Mouse (Mus musculus) stomach, postnatal 0 days (tissue): ENCODE data around the gene Mmp15. TPM values are rescaled to one million over a fixed set of nuclear protein-coding genes. Genes with fewer than 3 reads are reported as not detected.

Experiments
- ATAC-seq: fragments of 200-750 bp; cut with Nextera tagmentation; 2 replicates; pipeline ENCODE4 v1.8.0; 2017; ENCODE audit not compliant: low FRiP score, low TSS enrichment
- DNase-seq: peaks from one replicate; pipeline ENCODE4 v3.0.0-alpha.2; 2016; ENCODE audit warnings: low spot score
- H3K27ac ChIP-seq: fragments of 300-500 bp; sonication (generic); replicated peaks from 2 replicates; pipeline ENCODE4 v1.5.1; 2014; ENCODE audit warnings: mild to moderate bottlenecking, control low read depth
- H3K27me3 ChIP-seq: fragments of 300-500 bp; sonication (generic); 2 replicates; pipeline ENCODE4 v1.6.1; 2014; ENCODE audit warnings: low read length; ENCODE audit not compliant: control insufficient read depth, insufficient read depth
- H3K36me3 ChIP-seq: fragments of 300-500 bp; sonication (generic); 2 replicates; pipeline ENCODE4 v1.6.1; 2014; ENCODE audit warnings: low read length, mixed read lengths; ENCODE audit not compliant: control insufficient read depth, insufficient read depth
- H3K4me1 ChIP-seq: fragments of 300-500 bp; sonication (generic); replicated peaks from 2 replicates; pipeline ENCODE4 v1.6.1; 2014; ENCODE audit warnings: antibody characterized with exemption; ENCODE audit not compliant: control insufficient read depth, insufficient read depth
- H3K4me2 ChIP-seq: fragments of 300-500 bp; sonication (generic); replicated peaks from 2 replicates; pipeline ENCODE4 v1.6.1; 2014; ENCODE audit warnings: low read depth, mild to moderate bottlenecking, control low read depth, moderate library complexity
- H3K4me3 ChIP-seq: fragments of 300-500 bp; sonication (generic); 2 replicates; pipeline ENCODE4 v1.5.1; 2014; ENCODE audit warnings: low read depth, low read length, control low read depth
- H3K9ac ChIP-seq: fragments of 300-500 bp; sonication (generic); 2 replicates; pipeline ENCODE4 v1.6.1; 2014; ENCODE audit warnings: mild to moderate bottlenecking, low read length, control low read depth, mixed read lengths
- H3K9me3 ChIP-seq: fragments of 300-500 bp; sonication (generic); 2 replicates; pipeline ENCODE4 v1.6.1; 2016; ENCODE audit warnings: low read length; ENCODE audit not compliant: control insufficient read depth
- CTCF ChIP-seq: IDR thresholded peaks from 2 replicates; pipeline ENCODE4 v1.5.1; 2016; ENCODE audit warnings: antibody characterized with exemption, low read depth, mild to moderate bottlenecking, moderate library complexity
- EP300 ChIP-seq: optimal IDR thresholded peaks from 2 replicates; pipeline ENCODE3; 2016; ENCODE audit warnings: antibody characterized with exemption
- WGBS: fragments of 180-500 bp; shearing (Covaris S2); extraction: QIAGEN DNeasy Blood & Tissue Kit; methylation state at CpG from one replicate; pipeline ENCODE4 v1.1.7; 2014; 5-methylcytosine and 5-hydroxymethylcytosine counted together
- polyA plus RNA-seq: library from polyadenylated mRNA; unstranded; fragments of >200 nt; fragmentation: Nextera tagmentation; extraction: Ambion mirVana; gene quantifications from 2 replicates; pipeline ENCODE4 v1.2.1, GENCODE M21; 2015

Mmp15 gene
- 19.0 and 21.7 TPM in 2 replicates for polyA plus RNA-seq

DNA sequence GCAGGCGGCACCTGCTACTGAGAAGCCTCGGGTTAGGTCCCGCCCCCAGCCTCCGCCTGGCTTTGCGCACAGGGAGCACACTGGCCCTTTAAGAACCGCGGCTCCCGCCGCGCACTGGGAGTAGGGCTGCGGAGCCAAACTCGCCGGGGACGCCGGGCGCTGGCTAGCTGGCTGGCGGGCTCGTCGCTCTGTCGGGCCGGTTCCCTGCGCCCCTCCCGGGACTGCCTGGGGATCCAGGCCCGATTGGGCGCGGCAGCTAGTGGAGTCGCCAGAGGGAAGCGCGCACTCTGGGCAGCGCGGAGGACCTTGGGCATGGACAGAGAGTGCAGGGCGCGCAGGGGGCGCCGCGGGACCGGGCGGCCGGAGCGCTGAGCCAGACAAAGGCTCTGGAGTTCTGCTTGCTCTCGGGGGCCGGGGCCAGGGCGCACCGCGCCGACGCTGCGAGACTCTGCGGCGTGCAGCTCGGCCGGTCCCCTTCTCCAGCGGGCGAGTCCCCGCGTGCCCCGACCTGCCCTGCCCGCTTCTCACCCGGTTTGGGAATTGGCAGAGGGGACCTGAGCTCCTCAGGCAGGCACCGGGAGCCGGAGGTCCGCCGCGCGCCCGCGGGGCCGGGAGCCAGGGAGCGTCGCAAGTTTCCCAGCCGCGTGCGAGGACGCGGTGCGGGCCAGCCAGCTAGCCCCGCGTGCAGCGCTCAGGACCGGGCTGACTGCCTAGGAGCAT lies at the start of gene Mmp15:
TSS of gene Mmp15 (plus strand) at position 118 of the 720 bp plus-strand sequence.
- H3K4me1 ChIP-seq: 0 out of 2 replicates have a peak, but pooled peaks cover 3% of the 10 kb centered on the region
- WGBS: under 1% methylated on average over 79 of the region's 80 CpGs
- H3K4me2 ChIP-seq: peak within 1 kb of the TSS; percentile 91
- H3K36me3 ChIP-seq: no peaks in the 10 kb centered on the region
- peak within 1 kb of the TSS; percentile 82 for H3K9ac ChIP-seq
- H3K27me3 ChIP-seq: no peaks in the 10 kb centered on the region
- ATAC-seq (peak; percentile 80), DNase-seq (peak; percentile 93)
- TF ChIP-seq EP300 (no peak), CTCF (peak; percentile 30; the same call in 1 of the 2 replicates)
- peak within 1 kb of the TSS; percentile 85 for H3K4me3 ChIP-seq
- H3K27ac ChIP-seq: peak within 1 kb of the TSS; percentile 90
- H3K9me3 ChIP-seq: no peaks in the 10 kb centered on the region

DNA sequence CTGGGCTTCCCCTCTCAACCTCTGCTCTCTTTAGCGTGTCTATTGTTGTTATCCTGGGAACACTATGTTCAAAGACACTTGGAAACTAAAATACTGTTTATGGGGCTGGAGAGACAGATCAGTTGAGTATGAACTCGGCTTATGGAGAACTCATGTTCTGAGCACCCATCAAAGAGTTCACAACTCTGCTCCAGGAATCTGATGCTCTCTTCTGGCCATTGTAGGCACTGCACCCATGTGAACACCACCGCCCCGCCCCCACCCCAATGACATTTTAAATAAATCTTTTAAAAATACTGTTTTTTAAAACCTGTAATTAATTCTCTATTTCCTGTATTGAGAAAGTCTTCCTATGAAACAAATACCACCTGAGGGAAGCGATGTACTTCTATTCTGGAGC lies 49.7 kb upstream of the Mmp15 start:
- TF ChIP-seq CTCF (peak; percentile 85), EP300 (no peak)
- Histone ChIP-seq H3K9ac (no peak overlapping the region), H3K4me2 (no peak overlapping the region), H3K4me3 (no peak overlapping the region), H3K27me3 (no peaks in the 10 kb centered on the region), H3K4me1 (no peaks in the 10 kb centered on the region), H3K9me3 (no peaks in the 10 kb centered on the region), H3K36me3 (no peaks in the 10 kb centered on the region), H3K27ac (no peak overlapping the region)
- WGBS: 25% methylated on average over 5 of the region's 5 CpGs
- DNase-seq (peak; percentile 57), ATAC-seq (no peak)

DNA sequence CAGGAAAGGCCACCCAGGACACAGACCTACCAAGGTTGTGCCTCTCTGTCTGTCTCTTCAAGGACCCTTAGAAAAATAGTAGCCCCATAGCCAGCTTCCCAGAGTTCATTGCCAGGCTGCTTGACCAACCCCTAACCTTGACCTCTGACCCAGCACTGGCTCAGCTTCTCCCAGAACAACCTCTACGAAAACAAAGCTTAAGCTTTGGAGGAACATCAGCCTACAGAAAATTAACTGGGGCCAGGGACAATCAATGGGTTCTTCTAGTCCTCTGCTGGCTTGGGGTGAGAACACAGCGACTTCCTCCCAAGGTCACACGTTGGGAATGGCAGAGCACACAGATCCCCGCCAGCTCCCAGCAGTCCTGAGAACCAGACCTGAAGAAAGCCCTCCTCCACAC lies 46.5 kb upstream of the Mmp15 start:
- 53% methylated on average over 4 of the region's 4 CpGs for WGBS
- no peaks in the 10 kb centered on the region for H3K36me3 ChIP-seq

DNA sequence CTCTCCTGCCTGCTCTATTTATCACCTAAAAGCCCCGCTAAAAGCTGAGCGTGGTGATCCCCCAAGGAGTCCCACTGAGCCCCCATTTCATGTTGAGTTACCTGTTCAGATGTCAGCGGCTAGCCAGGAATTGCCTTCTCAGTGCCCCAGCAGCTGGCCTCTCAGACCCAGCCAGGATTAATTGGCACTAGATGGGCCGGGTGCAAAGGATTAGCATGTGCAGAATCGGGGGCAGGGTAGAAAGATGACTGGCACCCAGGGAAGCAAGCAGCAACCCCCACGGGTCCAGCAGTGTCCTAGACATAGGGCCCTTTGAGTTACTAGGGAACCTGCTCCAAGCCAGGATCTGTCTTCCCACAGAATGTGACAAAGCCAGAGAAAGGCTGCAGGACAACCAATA lies 45.6 kb upstream of the Mmp15 start, which contains the start of gene Cngb1:
TSS of gene Cngb1 (minus strand) at position 155 of the 400 bp plus-strand sequence.
- TF ChIP-seq CTCF: no peak
- no peak for TF ChIP-seq EP300
- no peaks in the 10 kb centered on the region for H3K27me3 ChIP-seq
- H3K36me3 ChIP-seq: no peaks in the 10 kb centered on the region
- H3K27ac ChIP-seq: no peak within 1 kb of the TSS
- WGBS: 42% methylated on average over 6 of the region's 6 CpGs
- DNase-seq (no peak), ATAC-seq (no peak)
- H3K4me1 ChIP-seq: no peaks in the 10 kb centered on the region
- no peak within 1 kb of the TSS for H3K4me2 ChIP-seq
- H3K9me3 ChIP-seq: no peaks in the 10 kb centered on the region
- H3K4me3 ChIP-seq: no peak within 1 kb of the TSS
- no peak within 1 kb of the TSS for H3K9ac ChIP-seq

More for the DNA sequence above, 46.5 kb upstream of the Mmp15 start:
- no peak overlapping the region for H3K4me3 ChIP-seq
- TF ChIP-seq CTCF: no peak
- TF ChIP-seq EP300: no peak
- no peak for ATAC-seq
- no peak overlapping the region for H3K9ac ChIP-seq
- H3K4me1 ChIP-seq: no peaks in the 10 kb centered on the region
- H3K4me2 ChIP-seq: no peak overlapping the region
- no peaks in the 10 kb centered on the region for H3K9me3 ChIP-seq
- no peak for DNase-seq
- no peak overlapping the region for H3K27ac ChIP-seq
- no peaks in the 10 kb centered on the region for H3K27me3 ChIP-seq

DNA sequence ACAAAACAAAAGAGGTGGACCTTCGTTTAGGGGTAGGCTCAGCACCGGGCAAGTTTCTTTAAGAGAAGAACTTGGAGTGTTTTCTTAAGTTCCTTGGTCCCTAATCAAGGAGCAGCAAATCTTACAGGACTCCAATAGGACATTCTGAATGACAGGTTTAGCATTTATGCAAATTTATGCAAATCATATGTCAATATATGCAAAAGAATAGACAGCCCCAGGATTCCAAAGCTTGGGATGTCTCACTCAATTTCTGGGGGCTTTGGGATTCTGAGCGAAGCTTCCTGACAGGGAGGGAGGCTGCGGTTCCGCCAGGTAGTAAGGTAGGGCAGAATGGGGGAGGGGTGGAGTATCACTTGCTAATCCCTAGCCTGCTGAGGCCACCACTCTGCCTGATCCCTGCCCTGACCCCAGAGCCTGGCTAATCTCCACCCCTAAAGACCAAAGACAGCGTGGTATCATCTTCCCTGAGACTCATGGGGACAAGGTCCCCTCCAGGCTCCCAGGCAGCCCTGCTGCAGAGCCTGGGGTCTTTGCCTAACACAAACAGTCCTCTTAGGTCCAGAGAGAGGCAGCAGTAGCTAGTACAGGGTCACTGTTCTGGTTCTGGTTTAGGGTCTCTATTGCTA lies 41.6 kb upstream of the Mmp15 start, which contains the start of gene Tepp:
TSS of gene Tepp (plus strand) at position 225 of the 629 bp plus-strand sequence.
- no peak for ATAC-seq
- WGBS: 41% methylated on average over 6 of the region's 6 CpGs

DNA sequence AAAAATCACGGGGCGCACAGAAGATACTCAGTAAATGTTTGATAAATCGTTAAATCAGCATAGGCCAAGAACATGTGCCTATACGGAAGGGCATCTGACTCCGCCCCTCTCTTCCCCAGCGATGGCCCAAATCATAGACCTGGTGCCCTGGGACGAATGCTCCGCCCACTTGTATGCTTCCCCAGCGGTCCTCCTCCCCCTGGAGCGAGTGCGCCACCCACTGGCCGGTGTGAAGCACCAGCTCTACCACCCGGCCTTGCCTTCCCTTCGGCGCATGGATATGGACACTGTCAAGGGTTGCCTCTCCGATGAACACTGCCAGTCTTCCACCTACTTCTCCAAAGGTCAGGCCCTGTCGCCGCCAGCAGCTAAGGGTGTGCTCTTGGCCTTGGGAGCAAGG lies 39.2 kb upstream of the Mmp15 start:
- no peaks in the 10 kb centered on the region for H3K27me3 ChIP-seq
- no peak overlapping the region for H3K27ac ChIP-seq
- H3K36me3 ChIP-seq: no peaks in the 10 kb centered on the region
- H3K4me3 ChIP-seq: no peak overlapping the region
- no peak for ATAC-seq
- H3K4me1 ChIP-seq: no peaks in the 10 kb centered on the region
- DNase-seq: peak; percentile 44
- WGBS: 67% methylated on average over 18 of the region's 18 CpGs
- no peak overlapping the region for H3K9ac ChIP-seq
- TF ChIP-seq EP300: no peak
- peak; percentile 61 for TF ChIP-seq CTCF
- H3K4me2 ChIP-seq: no peak overlapping the region
- no peaks in the 10 kb centered on the region for H3K9me3 ChIP-seq

More for the DNA sequence above, 41.6 kb upstream of the Mmp15 start, which contains the start of gene Tepp:
- no peak within 1 kb of the TSS for H3K4me3 ChIP-seq
- H3K4me1 ChIP-seq: no peaks in the 10 kb centered on the region
- no peak for DNase-seq
- TF ChIP-seq EP300: no peak
- no peak for TF ChIP-seq CTCF
- H3K9ac ChIP-seq: no peak within 1 kb of the TSS
- H3K27ac ChIP-seq: no peak within 1 kb of the TSS
- H3K36me3 ChIP-seq: no peaks in the 10 kb centered on the region
- no peaks in the 10 kb centered on the region for H3K9me3 ChIP-seq
- no peaks in the 10 kb centered on the region for H3K27me3 ChIP-seq
- no peak within 1 kb of the TSS for H3K4me2 ChIP-seq
